Mouse (Mus musculus) neural tube, embryonic 11.5 days (tissue): Measurements from ENCODE around the gene Ankdd1b. TPM values are rescaled to one million over a fixed set of nuclear protein-coding genes. Genes with fewer than 3 reads are reported as not detected.

ENCODE experiments used
- ATAC-seq: fragments of 200-750 bp; cut with Nextera tagmentation; 2 replicates; pipeline ENCODE4 v1.8.0; 2017; ENCODE audit warnings: moderate number of reproducible peaks, mild to moderate bottlenecking, moderate TSS enrichment, moderate library complexity; ENCODE audit not compliant: insufficient read depth, low FRiP score, low TSS enrichment
- DNase-seq: peaks from one replicate; pipeline ENCODE4 v3.0.0-alpha.2; 2015; ENCODE audit warnings: low spot score
- H3K27ac ChIP-seq: fragments of 300-500 bp; sonication (generic); 2 replicates; pipeline ENCODE4 v1.5.1; 2014; ENCODE audit warnings: low read depth, mild to moderate bottlenecking, low read length
- H3K27me3 ChIP-seq: fragments of 300-500 bp; sonication (generic); 2 replicates; pipeline ENCODE4 v1.6.1; 2014; ENCODE audit warnings: mild to moderate bottlenecking, low read length, mixed read lengths; ENCODE audit not compliant: control insufficient read depth, insufficient read depth
- H3K36me3 ChIP-seq: fragments of 300-500 bp; sonication (generic); 2 replicates; pipeline ENCODE4 v1.6.1; 2014; ENCODE audit warnings: mild to moderate bottlenecking, low read length, moderate library complexity, mixed read lengths; ENCODE audit not compliant: control insufficient read depth, insufficient read depth
- H3K4me1 ChIP-seq: fragments of 300-500 bp; sonication (generic); 2 replicates; pipeline ENCODE4 v1.6.1; 2014; ENCODE audit warnings: low read length, mixed read lengths; ENCODE audit not compliant: control insufficient read depth, insufficient read depth
- H3K4me2 ChIP-seq: fragments of 300-500 bp; sonication (generic); 2 replicates; pipeline ENCODE4 v1.6.1; 2014; ENCODE audit warnings: low read depth, mild to moderate bottlenecking, moderate library complexity
- H3K4me3 ChIP-seq: fragments of 300-500 bp; sonication (generic); 2 replicates; pipeline ENCODE4 v1.5.1; 2014; ENCODE audit warnings: low read depth, low read length
- H3K9ac ChIP-seq: fragments of 300-500 bp; sonication (generic); 2 replicates; pipeline ENCODE4 v1.6.1; 2014; ENCODE audit warnings: mild to moderate bottlenecking, low read length
- H3K9me3 ChIP-seq: fragments of 300-500 bp; sonication (generic); 2 replicates; pipeline ENCODE4 v1.6.1; 2016; ENCODE audit warnings: low read length; ENCODE audit not compliant: control insufficient read depth
- WGBS: fragments of 180-500 bp; shearing (Covaris S2); extraction: QIAGEN DNeasy Blood & Tissue Kit; methylation state at CpG from one replicate; pipeline ENCODE4 v1.1.7; 2014; 5-methylcytosine and 5-hydroxymethylcytosine counted together
- polyA plus RNA-seq: library from polyadenylated mRNA; unstranded; fragments of >200 nt; fragmentation: Nextera tagmentation; extraction: Ambion mirVana; gene quantifications from 2 replicates; pipeline ENCODE4 v1.2.1, GENCODE M21; 2014

The Ankdd1b gene
- polyA plus RNA-seq, 1 experiment from 2014 or later = not detected

DNA sequence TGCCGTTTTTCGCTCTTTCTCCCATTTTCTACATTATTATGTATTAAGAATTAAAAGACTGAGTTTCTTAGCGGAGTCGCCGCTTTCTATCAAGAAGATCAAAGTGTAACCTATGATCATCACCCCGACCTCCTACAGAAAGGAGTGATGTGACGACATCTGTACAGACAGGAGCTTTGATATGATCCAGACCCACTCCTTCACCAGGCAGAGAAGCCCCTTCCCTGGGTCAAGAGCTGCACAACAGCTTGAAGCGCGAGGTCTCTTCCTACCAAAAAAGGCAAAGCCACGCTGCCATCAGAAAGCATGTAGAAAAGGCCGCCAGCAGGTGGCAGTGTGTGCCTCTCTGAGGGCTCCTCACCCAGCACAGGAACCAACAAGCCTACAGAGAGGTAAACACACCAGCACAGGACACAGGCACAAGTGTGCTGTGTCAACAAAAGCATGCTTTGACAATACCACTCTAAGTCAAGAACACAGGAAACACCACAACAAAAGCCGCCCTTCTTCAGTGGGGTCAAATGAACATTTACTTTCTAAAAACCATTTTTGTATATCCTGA, 39.3 kb downstream of the Ankdd1b start:
- H3K4me1 ChIP-seq = no peaks in the 10 kb centered on the region
- H3K9ac ChIP-seq = no peak overlapping the region
- peak; percentile 89 for DNase-seq
- H3K9me3 ChIP-seq = no peaks in the 10 kb centered on the region
- no peaks in the 10 kb centered on the region for H3K27me3 ChIP-seq
- ATAC-seq = peak; percentile 84
- no peak overlapping the region for H3K4me2 ChIP-seq
- H3K27ac ChIP-seq = no peak overlapping the region
- no peaks in the 10 kb centered on the region for H3K36me3 ChIP-seq
- H3K4me3 ChIP-seq = no peak overlapping the region
- WGBS = 42% methylated on average over 12 of the region's 12 CpGs

DNA sequence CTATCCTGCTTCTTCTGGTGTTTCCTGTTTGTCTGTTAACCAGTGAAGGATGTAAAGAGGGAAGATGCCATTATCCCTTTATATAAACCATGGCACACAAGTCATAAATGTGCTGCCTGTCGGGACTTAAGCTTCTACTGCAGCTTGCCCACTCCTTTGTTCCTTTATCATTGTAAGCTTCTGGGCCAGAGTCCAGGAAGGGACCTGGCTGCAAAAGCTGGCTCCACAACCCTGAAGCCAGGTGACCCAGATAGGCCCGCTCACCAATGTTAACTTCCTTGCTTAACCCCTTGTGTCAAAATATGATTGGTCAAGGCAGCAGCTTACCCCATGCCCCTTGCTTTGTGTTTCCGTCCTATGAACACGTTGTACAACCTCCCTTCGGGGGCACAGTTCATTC, 42.5 kb downstream of the Ankdd1b start:
- H3K9me3 ChIP-seq = no peaks in the 10 kb centered on the region
- WGBS = 87% methylated on average over 5 of the region's 5 CpGs
- no peak for DNase-seq

DNA sequence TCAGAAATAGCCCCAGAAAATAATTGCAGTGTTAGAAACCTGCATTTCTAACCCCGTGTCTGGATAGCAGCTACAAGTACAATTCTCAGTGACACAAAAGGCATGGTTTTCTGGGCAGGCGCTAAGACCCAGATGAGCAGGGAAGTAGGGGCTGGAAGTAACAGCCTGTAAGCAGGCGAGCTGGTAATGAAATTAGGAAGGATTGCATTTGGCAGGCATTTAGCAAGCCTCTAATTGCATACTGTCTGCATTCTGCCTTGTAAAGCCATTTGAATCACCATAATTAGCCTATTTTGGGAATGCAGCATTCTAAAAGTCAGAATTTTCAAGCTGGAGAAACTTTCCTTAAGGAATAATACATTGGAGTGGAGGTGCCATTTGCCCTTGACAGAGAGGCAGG, 45.0 kb downstream of the Ankdd1b start:
- ATAC-seq (no peak), DNase-seq (no peak)
- 57% methylated on average over 3 of the region's 3 CpGs for WGBS
- Histone ChIP-seq H3K9me3 (no peaks in the 10 kb centered on the region), H3K4me1 (no peaks in the 10 kb centered on the region), H3K27me3 (no peaks in the 10 kb centered on the region), H3K9ac (no peak overlapping the region), H3K4me2 (no peak overlapping the region), H3K36me3 (no peaks in the 10 kb centered on the region), H3K27ac (no peak overlapping the region), H3K4me3 (no peak overlapping the region)

More for the DNA sequence above, 42.5 kb downstream of the Ankdd1b start:
- no peak overlapping the region for H3K9ac ChIP-seq
- no peak overlapping the region for H3K4me3 ChIP-seq
- no peaks in the 10 kb centered on the region for H3K4me1 ChIP-seq
- H3K27ac ChIP-seq = no peak overlapping the region
- no peaks in the 10 kb centered on the region for H3K27me3 ChIP-seq
- ATAC-seq = no peak
- H3K36me3 ChIP-seq = no peaks in the 10 kb centered on the region
- no peak overlapping the region for H3K4me2 ChIP-seq

DNA sequence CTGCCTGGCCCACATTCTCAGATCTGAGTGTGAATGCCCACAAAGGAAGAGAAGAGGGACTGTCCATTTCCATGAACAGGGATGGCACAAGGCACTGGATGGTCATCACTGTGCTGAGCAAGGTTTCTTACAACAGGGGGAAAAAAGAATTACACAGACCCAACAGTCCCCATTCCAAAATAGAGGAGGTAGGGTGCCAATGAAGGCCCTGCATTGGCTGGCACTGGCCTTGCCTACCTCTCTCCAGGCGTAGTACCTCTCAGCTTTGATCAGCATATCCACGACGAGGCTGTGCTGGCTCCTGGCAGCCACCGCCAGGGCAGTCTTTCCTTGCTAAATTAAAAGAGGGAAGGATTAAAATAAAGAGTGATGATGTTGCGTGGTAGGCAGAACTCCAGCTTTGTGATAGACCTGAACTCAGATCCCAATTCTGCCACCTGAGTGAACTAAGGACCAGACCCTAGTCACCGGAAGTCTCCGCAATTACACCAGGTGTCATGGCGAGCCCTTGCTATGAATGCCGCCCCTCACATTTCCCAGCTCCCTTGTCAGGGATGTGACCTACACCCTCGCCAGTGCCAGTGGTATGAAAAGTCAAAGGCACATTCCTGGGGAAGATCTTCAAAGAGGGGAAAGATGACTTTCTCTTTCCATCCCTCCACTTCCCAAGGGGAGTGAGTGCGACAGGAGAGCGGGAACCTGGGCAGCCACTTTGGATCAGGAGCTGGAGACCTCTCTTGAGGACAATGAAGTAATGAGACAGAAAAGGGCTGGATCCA, 46.3 kb downstream of the Ankdd1b start:
- no peak for DNase-seq
- 93% methylated on average over 12 of the region's 12 CpGs for WGBS
- Histone ChIP-seq H3K9me3 (no peaks in the 10 kb centered on the region), H3K36me3 (no peaks in the 10 kb centered on the region), H3K4me3 (no peak overlapping the region), H3K4me2 (no peak overlapping the region), H3K9ac (no peak overlapping the region), H3K27ac (no peak overlapping the region), H3K27me3 (no peaks in the 10 kb centered on the region), H3K4me1 (no peaks in the 10 kb centered on the region)
- no peak for ATAC-seq

DNA sequence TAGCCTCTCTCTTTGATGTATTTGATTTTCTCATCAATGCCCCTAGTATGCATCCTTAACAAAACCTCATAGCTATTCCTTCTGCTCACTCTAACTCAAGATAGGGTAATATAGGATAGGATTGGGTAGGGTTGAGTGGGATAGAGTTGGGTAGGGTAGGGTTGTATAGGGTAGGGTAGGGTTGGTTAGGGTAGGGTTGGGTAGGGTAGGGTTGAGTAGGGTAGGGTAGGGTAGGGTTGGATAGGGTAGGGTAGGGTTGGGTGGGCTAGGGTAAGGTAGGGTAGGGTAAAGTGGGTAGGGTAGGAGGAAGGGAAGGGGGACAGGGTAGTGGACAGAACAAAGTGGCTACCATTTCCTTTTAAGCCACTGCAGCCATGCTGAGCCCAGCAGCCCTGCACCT, 49.8 kb downstream of the Ankdd1b start:
- Histone ChIP-seq H3K4me1 (no peaks in the 10 kb centered on the region), H3K27me3 (no peaks in the 10 kb centered on the region), H3K4me2 (no peak overlapping the region), H3K4me3 (no peak overlapping the region), H3K27ac (no peak overlapping the region), H3K9ac (no peak overlapping the region), H3K9me3 (no peaks in the 10 kb centered on the region), H3K36me3 (no peaks in the 10 kb centered on the region)
- DNase-seq = no peak
- ATAC-seq = no peak

DNA sequence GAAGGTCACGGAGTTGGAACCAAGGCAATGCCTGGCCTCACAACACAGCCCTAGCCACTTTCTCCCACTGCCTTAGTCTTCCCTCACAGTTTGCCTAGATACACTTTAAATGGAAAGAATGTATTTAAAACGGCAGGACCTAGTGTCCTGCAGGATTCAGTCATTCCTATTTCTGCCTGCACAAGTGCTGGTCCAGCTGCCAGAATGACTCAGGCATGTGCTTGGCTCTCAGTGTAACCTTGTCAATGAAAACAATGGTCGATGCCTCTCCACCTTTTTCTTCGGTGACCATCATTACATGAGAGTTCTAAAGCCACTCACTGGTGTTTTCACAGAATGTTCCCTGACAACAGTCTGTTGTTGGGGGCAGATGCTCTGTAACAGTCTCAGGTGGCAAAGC, 52.5 kb downstream of the Ankdd1b start:
- Histone ChIP-seq H3K27me3 (no peaks in the 10 kb centered on the region), H3K36me3 (peaks cover 7% of the 10 kb centered on the region), H3K9me3 (no peaks in the 10 kb centered on the region), H3K4me3 (no peak overlapping the region), H3K4me1 (no peaks in the 10 kb centered on the region), H3K9ac (no peak overlapping the region), H3K27ac (no peak overlapping the region), H3K4me2 (no peak overlapping the region)
- ATAC-seq (no peak), DNase-seq (no peak)
- 91% methylated on average over 4 of the region's 4 CpGs for WGBS

DNA sequence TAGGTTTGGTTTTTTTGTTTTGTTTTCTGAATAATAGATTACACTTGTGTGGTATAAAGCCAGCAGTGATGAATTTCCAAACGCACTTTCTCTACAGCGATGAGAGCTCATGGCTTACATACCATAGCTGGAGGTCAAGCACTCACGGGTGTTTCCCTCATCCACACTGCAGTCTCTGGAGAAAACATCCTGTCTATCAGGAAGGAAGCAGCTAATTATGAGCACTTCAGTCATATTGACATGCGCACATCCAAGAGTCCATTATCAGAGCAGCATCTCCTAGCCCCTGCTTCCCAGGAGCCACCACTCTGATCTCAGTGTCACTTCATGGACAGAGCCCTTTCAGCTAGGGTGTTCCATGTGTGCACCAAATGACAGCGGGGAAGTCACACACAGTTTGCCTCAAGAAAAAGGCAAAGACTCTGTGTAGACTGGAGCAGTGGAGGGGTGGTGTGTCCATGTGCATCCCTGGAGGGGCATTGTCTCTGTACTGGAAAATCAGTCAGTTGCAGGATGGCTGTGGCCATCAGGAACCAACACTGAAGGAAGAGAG, 53.7 kb downstream of the Ankdd1b start:
- 92% methylated on average over 5 of the region's 5 CpGs for WGBS
- no peak for ATAC-seq
- no peak overlapping the region for H3K27ac ChIP-seq
- H3K27me3 ChIP-seq = no peaks in the 10 kb centered on the region
- no peak overlapping the region for H3K4me2 ChIP-seq
- H3K4me1 ChIP-seq = no peaks in the 10 kb centered on the region
- H3K9ac ChIP-seq = no peak overlapping the region
- H3K36me3 ChIP-seq = peaks cover 7% of the 10 kb centered on the region
- no peak for DNase-seq
- H3K4me3 ChIP-seq = no peak overlapping the region
- H3K9me3 ChIP-seq = no peaks in the 10 kb centered on the region

- H3K36me3 ChIP-seq = peaks cover 7% of the 10 kb centered on the region
- H3K4me3 ChIP-seq = no peak overlapping the region
- no peak overlapping the region for H3K9ac ChIP-seq
- no peak overlapping the region for H3K27ac ChIP-seq
- H3K4me2 ChIP-seq = no peak overlapping the region
- ATAC-seq (no peak), DNase-seq (no peak)
- no peaks in the 10 kb centered on the region for H3K9me3 ChIP-seq
- no peaks in the 10 kb centered on the region for H3K4me1 ChIP-seq
- WGBS = 95% methylated on average over 8 of the region's 8 CpGs
- H3K27me3 ChIP-seq = no peaks in the 10 kb centered on the region
These were observed 54.6 kb downstream of the Ankdd1b start for GRCm38 (mm10) chr13:96416380-96416779.

DNA sequence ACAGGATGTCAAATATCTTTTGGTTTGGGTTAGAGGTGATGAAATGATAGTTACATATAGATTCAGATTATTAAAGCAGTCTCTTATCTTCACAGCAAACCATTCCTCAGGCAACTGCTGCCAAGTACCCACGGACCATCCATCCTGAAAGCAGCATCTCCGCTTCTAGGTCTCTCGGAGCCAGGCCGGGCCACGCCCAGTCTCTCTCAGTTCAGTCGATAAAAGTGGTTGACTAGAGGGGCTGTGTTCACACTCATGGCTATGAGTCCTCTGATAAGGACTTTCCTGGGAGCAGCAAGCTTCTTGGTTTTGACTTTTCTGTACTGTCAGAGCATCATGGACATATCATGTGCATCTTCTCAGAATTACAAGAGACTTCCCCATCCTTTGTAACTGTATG, 56.6 kb downstream of the Ankdd1b start:
- Histone ChIP-seq H3K4me3 (no peak overlapping the region), H3K4me2 (no peak overlapping the region), H3K9me3 (no peaks in the 10 kb centered on the region), H3K27ac (no peak overlapping the region), H3K4me1 (no peaks in the 10 kb centered on the region), H3K9ac (no peak overlapping the region), H3K27me3 (no peaks in the 10 kb centered on the region), H3K36me3 (peaks cover 9% of the 10 kb centered on the region)
- WGBS = 92% methylated on average over 6 of the region's 6 CpGs
- DNase-seq (no peak), ATAC-seq (no peak)
